8 mouse cellular contexts compared by ENCODE assay signal in genomic region chr2:139966288-139966687, GRCm38 (mm10).
DNase-seq lines count a peak whose midpoint lies in the region; ATAC-seq lines count a peak whose summit lies in the region.

No protein-coding gene starts in this region.

- no peak for ATAC-seq in cerebellum, adult (ENCODE audit: insufficient number of reproducible peaks, low FRiP score, low TSS enrichment)

- peak; percentile 19 for DNase-seq in cerebellum, adult 9-10 months
- peak; percentile 15 to 35 for DNase-seq in left cerebral cortex, postnatal 14 days (ENCODE audit: low spot score in 2 of 2)
- DNase-seq in left cerebral cortex, adult 11 months (ENCODE audit: low spot score), result no peak
- DNase-seq in WW6 (ENCODE audit: low read depth, low spot score), result peak; percentile 28
- DNase-seq in embryo, embryonic 9.5 days (ENCODE audit: extremely low spot score), result peak; percentile 43
- peak; percentile 30 for DNase-seq in left cerebral cortex, postnatal 4 days
- DNase-seq in skeletal muscle tissue, adult 2 months (ENCODE audit: low read depth, low spot score), result peak; percentile 27

- intact Hi-C loops in left cerebral cortex, postnatal 14 days (cut with DNase I), result loop anchor here (5.0 to 10.0 kb wide), 2 partner anchors 181 to 374 kb away; no protein-coding TSS in a partner anchor
- intact Hi-C loops in left cerebral cortex, postnatal 4 days (cut with DNase I), result no loop called here
